Mouse (Mus musculus) ES-Bruce4 (cell line): ENCODE measurements around the gene Defb28. TPM values are rescaled to one million over a fixed set of nuclear protein-coding genes. Genes with fewer than 3 reads are reported as not detected.

Experiments used
- H3K27ac ChIP-seq: 2 replicates; pipeline ENCODE4 v1.5.1; 2012; ENCODE audit warnings: low read length, inconsistent platforms; ENCODE audit not compliant: insufficient read depth
- H3K27me3 ChIP-seq: 2 replicates; pipeline ENCODE4 v1.6.1; 2012; ENCODE audit warnings: mild to moderate bottlenecking, low read length, inconsistent platforms; ENCODE audit not compliant: control insufficient read depth, poor library complexity, insufficient read depth, severe bottlenecking
- H3K36me3 ChIP-seq: 2 replicates; pipeline ENCODE4 v1.6.1; 2012; ENCODE audit warnings: inconsistent platforms, mild to moderate bottlenecking, low read length, moderate library complexity; ENCODE audit not compliant: control insufficient read depth, poor library complexity, insufficient read depth, severe bottlenecking
- H3K4me1 ChIP-seq: one replicate; pipeline ENCODE4 v1.8.1; 2011; ENCODE audit warnings: low read length; ENCODE audit not compliant: control insufficient read depth, insufficient read depth
- H3K4me3 ChIP-seq: 2 replicates; pipeline ENCODE4 v1.5.1; 2011; ENCODE audit warnings: low read depth, mild to moderate bottlenecking, low read length
- H3K9ac ChIP-seq: 2 replicates; pipeline ENCODE4 v1.6.1; 2012; ENCODE audit warnings: low read depth, mild to moderate bottlenecking, inconsistent platforms; ENCODE audit not compliant: poor library complexity, severe bottlenecking
- H3K9me3 ChIP-seq: replicated peaks from 2 replicates; pipeline ENCODE4 v1.6.1; 2012; ENCODE audit warnings: mild to moderate bottlenecking, low read length, inconsistent platforms; ENCODE audit not compliant: control insufficient read depth, poor library complexity, insufficient read depth, severe bottlenecking
- CTCF ChIP-seq: IDR thresholded peaks from one replicate; pipeline ENCODE4 v1.8.1; 2011; ENCODE audit warnings: low read depth, low read length
- EP300 ChIP-seq: IDR thresholded peaks from 2 replicates; pipeline ENCODE4 v1.6.1; 2011; ENCODE audit warnings: low read depth, low read length; ENCODE audit not compliant: insufficient read depth
- POLR2A ChIP-seq: IDR thresholded peaks from one replicate; pipeline ENCODE4 v1.8.1; 2011; ENCODE audit warnings: low read length; ENCODE audit not compliant: insufficient read depth
- polyA plus RNA-seq: library from polyadenylated mRNA; stranded (reverse); fragments of >200 nt; gene quantifications from 2 replicates; pipeline ENCODE4 v1.2.4, GENCODE M21; 2011; ENCODE audit warnings: low read depth; ENCODE audit not compliant: missing spikeins, insufficient read depth, insufficient read length

Defb28 gene
- polyA plus RNA-seq, 1 experiment, result not detected

DNA sequence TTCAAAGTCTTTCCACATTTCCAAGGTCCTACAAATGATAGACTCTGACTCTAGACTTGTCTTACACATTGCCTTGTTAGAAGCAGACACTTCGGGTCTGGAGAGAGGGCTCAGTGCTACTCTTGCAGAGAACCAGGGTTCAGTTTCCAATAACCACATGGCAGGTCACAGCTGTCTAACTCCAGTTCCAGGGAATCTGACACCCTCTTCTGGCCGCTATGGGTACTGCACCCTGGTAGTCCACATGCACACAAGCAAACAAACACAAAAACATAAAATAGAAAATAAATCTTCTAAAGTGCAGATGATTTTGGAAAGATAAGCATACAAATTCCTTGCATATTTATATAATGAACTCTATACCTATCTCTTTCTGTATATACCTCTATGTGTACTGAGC lies 31.0 kb upstream of the Defb28 start:
- Histone ChIP-seq H3K4me1 (no peaks in the 10 kb centered on the region), H3K9me3 (no peaks in the 10 kb centered on the region), H3K27me3 (no peaks in the 10 kb centered on the region), H3K4me3 (no peak overlapping the region), H3K36me3 (no peaks in the 10 kb centered on the region), H3K9ac (no peak overlapping the region), H3K27ac (no peak overlapping the region)
- TF ChIP-seq CTCF (peak; percentile 24), POLR2A (no peak)

DNA sequence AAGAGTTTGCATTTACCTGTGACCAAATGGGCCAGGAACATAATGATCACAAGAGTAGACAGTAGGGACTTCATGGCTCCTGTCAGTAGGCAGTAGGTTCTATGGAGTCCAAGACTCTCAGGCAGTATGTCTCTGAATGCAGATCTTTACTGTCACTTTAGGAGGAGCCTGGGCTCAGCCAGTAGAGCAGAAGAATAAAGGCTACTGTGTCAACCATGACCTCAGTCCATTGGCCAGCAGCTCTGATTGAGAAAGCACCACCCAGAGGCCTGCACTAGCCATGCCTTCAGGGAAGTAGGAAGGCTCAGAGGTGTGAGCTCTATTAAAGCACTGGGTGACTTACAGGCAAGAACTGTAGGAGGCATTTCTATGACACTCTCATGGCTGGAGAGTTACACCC lies 28.0 kb upstream of the Defb28 start, which contains the start of gene Defb22:
Defb22 (minus strand) TSS at position 101 of the 400 bp plus-strand sequence.
- Histone ChIP-seq H3K27ac (no peak within 1 kb of the TSS), H3K9ac (no peak within 1 kb of the TSS), H3K36me3 (no peaks in the 10 kb centered on the region), H3K4me1 (no peaks in the 10 kb centered on the region), H3K27me3 (no peaks in the 10 kb centered on the region), H3K9me3 (no peaks in the 10 kb centered on the region), H3K4me3 (no peak within 1 kb of the TSS)
- no peak for TF ChIP-seq POLR2A
- TF ChIP-seq CTCF, result no peak
- no peak for TF ChIP-seq EP300

DNA sequence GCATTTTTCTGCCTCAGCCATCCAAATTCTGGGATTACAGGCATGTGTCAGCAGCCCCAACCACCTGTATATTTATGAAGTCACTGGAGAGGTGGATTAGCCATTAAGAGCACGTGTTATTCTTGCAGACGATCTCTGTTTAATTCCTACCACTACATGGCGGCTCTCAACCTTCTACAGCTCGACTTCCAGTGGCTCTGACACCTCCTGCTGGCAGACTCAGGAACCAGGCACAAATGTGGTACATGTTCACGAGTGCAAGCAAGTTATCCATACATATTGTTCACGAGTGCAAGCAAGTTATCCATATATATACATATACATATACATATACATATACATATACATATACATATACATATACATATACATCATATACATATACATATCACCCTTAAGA lies 24.9 kb upstream of the Defb28 start:
- Histone ChIP-seq H3K27me3 (no peaks in the 10 kb centered on the region), H3K36me3 (no peaks in the 10 kb centered on the region), H3K27ac (no peak overlapping the region), H3K4me1 (no peaks in the 10 kb centered on the region), H3K9me3 (no peaks in the 10 kb centered on the region), H3K9ac (no peak overlapping the region), H3K4me3 (no peak overlapping the region)
- TF ChIP-seq POLR2A (no peak), CTCF (peak; percentile 36), EP300 (no peak)

DNA sequence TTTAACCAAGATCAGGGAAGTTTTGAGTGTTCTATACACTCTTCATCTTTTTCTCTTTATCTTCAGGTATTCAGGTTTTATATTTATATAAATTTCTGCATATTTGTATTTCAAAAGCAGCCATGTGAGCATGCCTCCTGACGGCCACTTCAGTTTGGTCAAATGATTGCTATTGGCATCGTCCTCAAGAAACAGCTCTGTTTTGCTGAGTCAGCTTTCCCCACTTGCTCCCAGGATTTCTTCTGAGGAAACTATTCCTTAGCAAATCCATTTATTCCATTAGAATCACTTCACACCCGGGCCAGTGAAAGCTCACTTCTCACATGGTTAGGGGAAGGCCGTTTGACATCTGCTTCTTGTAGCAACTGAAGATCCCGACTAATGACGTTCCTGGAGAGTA lies 20.0 kb upstream of the Defb28 start:
- H3K9me3 ChIP-seq, result no peaks in the 10 kb centered on the region

DNA sequence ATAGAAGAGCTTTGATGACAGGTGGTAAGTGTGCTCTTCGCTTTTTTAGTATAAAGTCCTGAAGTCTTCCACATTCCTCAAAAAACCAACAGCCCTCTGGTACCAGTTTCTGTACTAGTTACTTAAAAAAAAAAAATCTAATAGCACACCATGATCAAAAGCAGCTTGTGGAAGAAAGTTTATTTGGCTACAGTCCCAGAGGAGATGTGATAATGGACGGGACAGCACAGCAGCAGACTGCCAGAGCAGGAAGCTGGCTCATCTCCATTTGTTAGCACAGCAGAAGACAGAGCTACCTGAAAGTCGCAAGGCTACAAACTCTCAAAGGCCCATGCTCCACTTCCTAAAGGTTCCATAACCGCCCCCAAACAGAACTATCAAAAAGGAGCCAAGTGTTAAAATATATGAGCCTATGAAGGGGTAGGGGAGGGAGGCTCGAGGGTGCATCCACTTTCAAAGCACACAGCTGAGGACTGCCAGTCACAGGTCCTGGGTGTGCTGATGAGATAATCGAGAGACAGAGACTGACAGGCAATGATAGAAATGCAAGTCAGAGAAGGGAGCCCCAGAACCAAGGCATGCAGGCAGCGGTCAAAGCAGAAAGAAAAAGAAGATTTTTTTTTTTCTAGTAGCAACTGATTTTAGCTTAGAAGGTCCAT lies 17.7 kb upstream of the Defb28 start:
- Histone ChIP-seq H3K4me1 (no peaks in the 10 kb centered on the region), H3K9me3 (no peaks in the 10 kb centered on the region), H3K4me3 (no peak overlapping the region), H3K27ac (no peak overlapping the region), H3K27me3 (no peaks in the 10 kb centered on the region), H3K9ac (no peak overlapping the region), H3K36me3 (no peaks in the 10 kb centered on the region)
- TF ChIP-seq CTCF, result no peak
- TF ChIP-seq EP300, result no peak
- TF ChIP-seq POLR2A, result no peak

More for the DNA sequence above, 20.0 kb upstream of the Defb28 start:
- no peaks in the 10 kb centered on the region for H3K27me3 ChIP-seq
- no peak for TF ChIP-seq POLR2A
- no peak for TF ChIP-seq CTCF
- no peak for TF ChIP-seq EP300
- no peak overlapping the region for H3K9ac ChIP-seq
- H3K4me3 ChIP-seq, result no peak overlapping the region
- H3K36me3 ChIP-seq, result no peaks in the 10 kb centered on the region
- no peaks in the 10 kb centered on the region for H3K4me1 ChIP-seq
- H3K27ac ChIP-seq, result no peak overlapping the region

DNA sequence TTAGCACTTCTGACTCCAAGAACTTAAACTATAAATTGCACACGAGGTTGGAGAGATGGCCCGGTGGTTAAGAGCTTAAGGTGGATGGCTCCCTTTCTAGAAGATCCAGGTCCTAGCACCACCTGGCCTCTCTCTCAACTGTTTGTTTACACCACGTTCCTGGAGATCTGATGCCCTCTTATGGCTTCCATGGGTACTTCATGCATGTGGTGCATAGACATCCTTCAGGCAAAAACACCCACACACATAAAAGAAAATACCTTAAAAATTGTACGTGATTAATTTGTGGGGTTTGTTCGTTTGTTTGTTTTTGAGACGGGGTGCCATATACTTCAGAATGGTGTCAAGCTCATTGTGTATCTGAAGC lies 17.2 kb upstream of the Defb28 start:
- no peak overlapping the region for H3K27ac ChIP-seq
- no peak for TF ChIP-seq POLR2A
- peak; percentile 19 for TF ChIP-seq CTCF
- no peak for TF ChIP-seq EP300

More for the DNA sequence above, 17.2 kb upstream of the Defb28 start:
- H3K9ac ChIP-seq, result no peak overlapping the region
- H3K27me3 ChIP-seq, result no peaks in the 10 kb centered on the region
- no peaks in the 10 kb centered on the region for H3K36me3 ChIP-seq
- no peaks in the 10 kb centered on the region for H3K9me3 ChIP-seq
- no peak overlapping the region for H3K4me3 ChIP-seq
- no peaks in the 10 kb centered on the region for H3K4me1 ChIP-seq
